Mouse (Mus musculus) granulocyte monocyte progenitor cell, adult 5-6 weeks (primary cell): Measurements from ENCODE around the gene Ufc1. TPM values are rescaled to one million over a fixed set of nuclear protein-coding genes. Genes with fewer than 3 reads are reported as not detected.
A peak's percentile ranks its signal among the peaks of the same experiment; 100 is the strongest.

ENCODE experiments used
- ATAC-seq: replicated peaks from 2 replicates; pipeline ENCODE4 v1.8.0; 2016; ENCODE audit warnings: mild to moderate bottlenecking, moderate TSS enrichment, inconsistent platforms; ENCODE audit not compliant: poor library complexity, severe bottlenecking
- total RNA-seq, 2 experiments: library from RNA; stranded (forward) in 1 of 2; stranded (reverse) in 1 of 2; fragments of 200-712, 200-1000 nt in 1 of 2; fragments of >200 nt in 1 of 2; fragmentation: Nextera tagmentation in 1 of 2; gene quantifications; 2 replicates each; pipeline ENCODE4 v1.2.3; 2014 to 2017

Gene Ufc1
- total RNA-seq, 2 experiments from 2014 or later, result 113 to 143 TPM

- ATAC-seq, result peak; percentile 90
Measured at GRCm38 (mm10) chr1:171287136-171288081, 7.4 kb downstream of the Ufc1 start, which contains the start of gene Usp21. Gene Usp21 (minus strand): TSS chr1:171287991.

- no peak for ATAC-seq
Measured at GRCm38 (mm10) chr1:171286517-171286916, 8.3 kb downstream of the Ufc1 start.

DNA sequence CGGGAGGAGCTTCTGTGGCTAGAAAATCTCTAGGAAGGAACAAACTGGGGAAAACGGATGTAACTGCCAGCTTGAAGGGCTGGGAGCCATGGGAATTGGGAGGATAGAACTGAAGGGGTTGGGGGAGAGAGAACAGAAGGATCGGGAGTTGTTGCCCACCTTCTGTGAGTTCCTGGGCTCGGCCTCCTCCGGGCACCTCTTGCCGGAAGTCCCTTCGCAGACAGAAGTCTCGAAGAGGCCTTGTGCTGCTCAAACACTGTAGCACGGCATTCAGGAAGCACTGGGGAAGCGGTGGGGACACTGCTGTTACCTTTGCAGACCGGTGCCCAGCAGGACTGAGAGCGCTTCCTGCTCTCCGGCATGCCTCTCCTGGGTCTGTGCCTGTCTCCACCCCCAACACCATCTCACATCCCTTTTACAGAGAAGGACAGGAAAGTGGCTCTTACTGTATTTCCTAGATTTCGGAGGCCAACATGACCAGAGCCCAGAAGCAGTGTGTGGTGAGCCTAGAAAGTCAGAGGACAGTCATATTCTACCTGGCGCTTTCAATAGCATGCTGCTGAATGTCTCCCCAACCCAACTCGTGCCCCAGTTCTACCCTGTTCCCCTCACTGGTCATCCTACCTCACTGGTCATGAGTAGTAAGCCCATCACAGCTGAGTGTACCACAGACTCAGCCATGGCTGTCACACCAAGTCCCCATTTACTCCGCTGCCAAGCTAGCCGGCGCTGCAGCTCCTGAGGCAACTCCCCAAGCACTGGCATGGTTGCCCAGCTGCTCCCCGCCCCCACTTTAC lies 9.5 kb downstream of the Ufc1 start:
- no peak for ATAC-seq

DNA sequence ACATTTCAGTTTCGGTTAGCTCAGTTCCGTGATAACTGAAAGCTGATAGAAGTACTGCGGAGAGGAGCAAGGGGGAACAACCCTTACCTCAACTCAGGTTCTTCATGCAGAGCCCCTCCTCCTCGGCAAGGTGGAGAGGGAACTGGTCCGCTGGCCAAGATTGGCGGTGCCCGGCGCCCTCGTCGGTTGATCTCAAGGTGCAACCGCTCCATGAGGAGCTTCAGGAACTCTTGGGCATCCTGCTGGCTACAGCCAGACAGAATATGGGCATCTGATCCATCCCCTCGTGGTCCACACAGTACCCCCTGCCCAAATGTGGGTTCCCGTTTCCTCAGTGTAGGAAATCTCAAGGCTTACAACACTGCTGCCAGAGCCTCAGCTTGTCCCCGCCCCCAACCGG lies 10.3 kb downstream of the Ufc1 start:
- no peak for ATAC-seq

- ATAC-seq, result peak; percentile 20; the same call in 1 of the 2 replicates
Measured at GRCm38 (mm10) chr1:171283188-171284160, 11.3 kb downstream of the Ufc1 start.

DNA sequence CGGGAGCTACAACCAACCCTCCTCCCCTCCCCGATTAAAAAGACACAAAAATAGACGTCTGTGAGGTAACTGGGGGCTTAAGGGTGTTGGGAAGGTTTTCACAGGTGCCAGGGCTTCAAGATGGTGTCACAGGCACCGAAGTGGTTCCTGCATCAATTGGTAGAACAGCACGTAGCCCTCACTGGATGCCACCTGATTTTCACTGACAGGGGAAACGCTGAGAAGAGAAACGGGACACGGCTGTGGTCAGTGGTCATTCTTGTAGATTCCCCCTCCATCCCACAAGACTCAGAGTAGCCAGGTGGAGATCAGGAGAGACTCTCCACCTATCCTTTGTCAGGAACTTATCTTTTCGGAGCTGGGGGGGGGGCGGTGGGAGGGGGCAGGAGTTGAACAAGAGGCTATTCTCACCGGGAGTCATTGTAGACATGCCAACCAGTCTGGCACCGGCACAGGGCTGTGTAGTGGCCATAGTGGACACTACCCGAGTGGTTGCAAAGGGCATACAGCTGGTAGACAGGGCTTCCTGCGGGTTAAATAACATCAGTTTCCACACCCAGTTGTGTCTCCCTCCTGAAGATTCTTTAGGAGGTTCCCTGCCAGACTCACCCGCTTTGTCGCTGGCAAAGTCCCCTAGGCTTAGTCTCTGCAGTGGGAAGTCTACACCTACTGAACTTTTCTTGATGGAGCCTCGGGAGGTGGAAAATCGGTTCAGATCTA lies 12.6 kb downstream of the Ufc1 start:
- ATAC-seq, result no peak

- ATAC-seq, result peak; percentile 40
Measured at GRCm38 (mm10) chr1:171281528-171281923, 13.3 kb downstream of the Ufc1 start.

- peak; percentile 84 for ATAC-seq
Measured at GRCm38 (mm10) chr1:171280916-171281527, 13.8 kb downstream of the Ufc1 start, which contains the start of gene Ppox. Gene Ppox (minus strand): TSS chr1:171281186.

DNA sequence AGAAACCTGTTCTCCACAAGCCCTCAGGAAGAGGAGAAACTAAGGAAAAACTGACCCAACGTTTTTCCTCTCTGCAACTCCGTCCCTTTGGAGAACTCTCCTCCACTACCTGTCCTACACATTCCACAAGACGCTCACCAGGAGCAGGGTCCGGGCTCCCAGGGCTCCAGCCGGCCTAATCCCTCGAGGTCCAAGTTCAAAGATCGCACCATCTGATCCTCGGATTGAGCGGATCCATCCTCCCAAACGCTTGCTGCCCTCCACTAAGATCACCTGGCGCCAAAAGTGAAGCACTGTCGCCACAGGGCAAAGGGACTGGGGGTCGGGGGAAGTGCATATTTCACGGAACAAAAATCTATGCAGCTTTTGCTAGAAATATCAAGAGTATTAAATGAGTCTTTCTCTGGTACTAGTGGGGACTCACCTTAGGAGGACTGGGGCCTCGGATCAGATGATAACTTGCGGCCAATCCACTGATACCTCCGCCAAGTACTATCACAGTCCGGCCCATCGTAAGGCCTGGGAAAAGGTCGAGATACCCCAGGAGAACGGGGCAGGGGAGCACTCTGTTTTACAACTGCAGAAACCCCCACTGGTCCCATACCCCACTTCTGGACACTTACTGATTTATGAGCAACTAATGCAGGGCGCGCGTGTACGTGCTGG lies 14.4 kb downstream of the Ufc1 start:
- peak; percentile 0; the same call in 1 of the 2 replicates for ATAC-seq

- ATAC-seq, result no peak
Measured at GRCm38 (mm10) chr1:171279721-171280120, 15.1 kb downstream of the Ufc1 start.

- ATAC-seq, result no peak
Measured at GRCm38 (mm10) chr1:171279012-171279705, 15.7 kb downstream of the Ufc1 start.

DNA sequence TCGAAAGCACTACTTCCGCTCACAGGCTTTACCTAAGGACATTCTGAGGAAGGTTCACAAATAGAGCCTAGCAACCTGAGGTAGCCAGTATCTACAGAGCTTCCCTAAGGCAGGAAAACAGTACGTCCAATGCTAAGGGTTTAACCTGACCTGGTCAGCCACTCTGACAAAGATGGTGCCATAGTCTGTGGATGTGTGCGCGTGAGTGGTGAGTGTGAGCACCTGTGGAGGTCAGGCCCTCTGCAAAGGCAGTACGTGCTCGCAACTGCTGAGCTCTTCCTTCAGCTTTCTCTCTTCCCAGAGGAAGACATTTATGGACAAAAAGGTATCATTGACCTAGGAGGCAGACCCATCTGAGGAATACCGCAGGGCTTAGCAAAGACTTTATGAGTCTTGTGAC lies 16.4 kb downstream of the Ufc1 start:
- no peak for ATAC-seq

- ATAC-seq, result no peak
Measured at GRCm38 (mm10) chr1:171277736-171278135, 17.1 kb downstream of the Ufc1 start.

DNA sequence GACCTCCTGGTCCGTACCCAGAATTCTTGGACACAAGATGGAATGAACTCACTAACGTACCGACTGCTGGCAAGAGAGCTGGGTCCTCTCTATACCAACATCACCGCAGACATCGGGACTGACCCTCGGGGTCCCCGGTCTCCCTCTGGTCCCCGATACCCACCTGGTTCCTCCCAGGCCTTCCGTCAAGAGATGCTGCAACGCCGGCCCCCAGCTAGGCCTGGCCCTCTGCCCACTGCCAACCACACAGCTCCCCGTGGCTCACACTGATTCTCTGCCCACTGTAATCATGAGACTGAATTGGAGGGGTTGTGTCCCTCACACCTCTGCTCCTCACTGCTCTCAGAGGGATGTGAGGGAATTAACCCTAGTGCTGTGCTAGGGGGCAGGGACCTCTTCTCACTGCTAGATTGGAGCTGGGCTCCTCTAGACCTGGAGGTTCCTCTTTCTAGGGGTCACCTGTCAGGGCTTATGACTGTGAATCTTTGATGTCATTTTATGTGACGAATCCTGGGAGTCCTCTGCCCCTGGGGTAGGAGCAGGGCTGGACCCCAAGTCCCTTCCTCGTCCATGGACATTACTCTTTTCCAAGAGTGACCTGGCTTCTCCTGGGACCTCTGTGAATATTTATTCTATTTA lies 18.6 kb downstream of the Ufc1 start:
- no peak for ATAC-seq

DNA sequence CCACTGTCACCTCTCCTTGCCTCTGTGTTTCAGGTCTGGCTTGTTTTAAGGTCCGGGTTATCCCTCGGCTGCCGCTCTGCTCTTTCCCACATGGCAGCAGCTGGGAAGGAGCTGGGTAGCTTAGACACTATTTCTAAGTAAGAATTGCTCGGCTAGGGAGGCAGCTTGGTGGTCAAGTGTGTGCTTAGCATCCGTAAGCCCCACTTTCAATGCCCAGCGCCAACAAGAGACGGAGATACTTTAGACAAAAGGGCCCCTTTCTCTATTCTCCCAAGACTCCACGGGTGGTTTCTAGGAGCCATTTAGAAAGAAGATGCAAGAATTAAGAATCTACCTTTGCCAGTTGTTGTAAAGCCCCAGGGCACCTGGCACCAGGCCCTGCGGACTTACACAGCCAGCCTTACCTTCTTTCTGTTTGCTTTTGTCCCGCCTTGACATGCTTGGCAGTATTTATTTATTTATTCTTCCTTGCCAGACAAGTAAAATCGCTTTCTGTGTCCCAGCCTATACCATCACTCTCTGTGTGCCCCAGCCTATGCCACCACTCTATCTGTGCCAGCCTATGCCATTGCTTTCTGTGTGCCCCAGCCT lies 19.6 kb downstream of the Ufc1 start:
- no peak for ATAC-seq

GRCm38 (mm10) chr1:171274171-171274570 lies 20.7 kb downstream of the Ufc1 start:
- peak; percentile 63 for ATAC-seq

- peak; percentile 47 for ATAC-seq
Measured at GRCm38 (mm10) chr1:171272086-171272485, 22.7 kb downstream of the Ufc1 start.
